Mouse (Mus musculus) heart, embryonic 11.5 days (tissue): ENCODE measurements around the gene Lcn2. TPM values are rescaled to one million over a fixed set of nuclear protein-coding genes. Genes with fewer than 3 reads are reported as not detected.

Experiments
- ATAC-seq: fragments of 200-750 bp; cut with Nextera tagmentation; replicated peaks from 2 replicates; pipeline ENCODE4 v1.8.0; 2017; ENCODE audit warnings: moderate library complexity; ENCODE audit not compliant: insufficient number of reproducible peaks, low FRiP score, low TSS enrichment
- H3K27ac ChIP-seq: fragments of 300-500 bp; sonication (generic); 2 replicates; pipeline ENCODE4 v1.5.1; 2014; ENCODE audit warnings: mild to moderate bottlenecking, low read depth, low read length
- H3K27me3 ChIP-seq: fragments of 300-500 bp; sonication (generic); 2 replicates; pipeline ENCODE4 v1.6.1; 2014; ENCODE audit warnings: mild to moderate bottlenecking, low read length, mixed read lengths; ENCODE audit not compliant: control insufficient read depth, insufficient read depth
- H3K36me3 ChIP-seq: fragments of 300-500 bp; sonication (generic); 2 replicates; pipeline ENCODE4 v1.6.1; 2014; ENCODE audit warnings: mild to moderate bottlenecking, low read length, moderate library complexity, mixed read lengths; ENCODE audit not compliant: control insufficient read depth, insufficient read depth
- H3K4me1 ChIP-seq: fragments of 300-500 bp; sonication (generic); 2 replicates; pipeline ENCODE4 v1.6.1; 2014; ENCODE audit warnings: low read length; ENCODE audit not compliant: control insufficient read depth, insufficient read depth
- H3K4me2 ChIP-seq: fragments of 300-500 bp; sonication (generic); 2 replicates; pipeline ENCODE4 v1.6.1; 2014; ENCODE audit warnings: mild to moderate bottlenecking, moderate library complexity
- H3K4me3 ChIP-seq: fragments of 300-500 bp; sonication (generic); 2 replicates; pipeline ENCODE4 v1.5.1; 2014; ENCODE audit warnings: low read depth, low read length
- H3K9ac ChIP-seq: fragments of 300-500 bp; sonication (generic); 2 replicates; pipeline ENCODE4 v1.6.1; 2014; ENCODE audit warnings: mild to moderate bottlenecking, low read depth, low read length, moderate library complexity
- H3K9me3 ChIP-seq: fragments of 300-500 bp; sonication (generic); replicated peaks from 2 replicates; pipeline ENCODE4 v1.6.1; 2016; ENCODE audit warnings: low read length; ENCODE audit not compliant: control insufficient read depth
- WGBS: fragments of 180-500 bp; shearing (Covaris S2); extraction: QIAGEN DNeasy Blood & Tissue Kit; methylation state at CpG from one replicate; pipeline ENCODE4 v1.1.7; 2014; ENCODE audit not compliant: insufficient replicate concordance; 5-methylcytosine and 5-hydroxymethylcytosine counted together
- polyA plus RNA-seq: library from polyadenylated mRNA; unstranded; fragments of >200 nt; fragmentation: Nextera tagmentation; extraction: Ambion mirVana; gene quantifications from 2 replicates; pipeline ENCODE4 v1.2.1, GENCODE M21; 2014

Gene Lcn2
- polyA plus RNA-seq, 1 experiment from 2014 or later: 1.1 TPM

- no peak overlapping the region for H3K27ac ChIP-seq
- peaks cover 15% of the 10 kb centered on the region for H3K4me1 ChIP-seq
- no peaks in the 10 kb centered on the region for H3K9me3 ChIP-seq
- H3K4me3 ChIP-seq: no peak overlapping the region
- no peak overlapping the region for H3K4me2 ChIP-seq
- no peak overlapping the region for H3K9ac ChIP-seq
- 84% methylated on average over 12 of the region's 12 CpGs for WGBS
- no peak for ATAC-seq
- no peaks in the 10 kb centered on the region for H3K27me3 ChIP-seq
- H3K36me3 ChIP-seq: peaks cover 37% of the 10 kb centered on the region
Measured at GRCm38 (mm10) chr2:32418430-32419151, 30.5 kb upstream of the Lcn2 start.

DNA sequence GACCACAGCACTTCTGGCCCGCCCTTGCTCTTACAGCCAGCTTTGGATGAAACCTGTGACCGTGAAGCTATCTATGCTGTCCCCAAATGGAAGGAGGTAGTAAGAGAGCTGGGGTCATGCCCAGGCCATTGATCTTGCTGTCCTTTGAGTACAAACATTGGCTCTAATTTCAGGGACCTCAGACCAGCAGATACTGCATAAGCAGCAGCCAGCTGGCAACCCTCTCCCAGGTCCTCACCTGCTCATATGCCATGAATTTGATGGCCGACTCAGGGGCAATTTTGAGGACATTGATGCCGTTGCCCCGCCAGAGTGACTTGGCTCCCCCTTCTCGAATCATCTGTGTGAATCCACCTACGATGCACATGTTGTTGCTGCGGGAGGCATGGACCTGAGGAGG is 29.4 kb upstream of the Lcn2 start:
- Histone ChIP-seq H3K9ac (no peak overlapping the region), H3K4me1 (peaks cover 4% of the 10 kb centered on the region), H3K27me3 (no peaks in the 10 kb centered on the region), H3K36me3 (peaks cover 37% of the 10 kb centered on the region), H3K27ac (no peak overlapping the region), H3K9me3 (no peaks in the 10 kb centered on the region), H3K4me3 (no peak overlapping the region), H3K4me2 (no peak overlapping the region)
- no peak for ATAC-seq
- 87% methylated on average over 8 of the region's 8 CpGs for WGBS

DNA sequence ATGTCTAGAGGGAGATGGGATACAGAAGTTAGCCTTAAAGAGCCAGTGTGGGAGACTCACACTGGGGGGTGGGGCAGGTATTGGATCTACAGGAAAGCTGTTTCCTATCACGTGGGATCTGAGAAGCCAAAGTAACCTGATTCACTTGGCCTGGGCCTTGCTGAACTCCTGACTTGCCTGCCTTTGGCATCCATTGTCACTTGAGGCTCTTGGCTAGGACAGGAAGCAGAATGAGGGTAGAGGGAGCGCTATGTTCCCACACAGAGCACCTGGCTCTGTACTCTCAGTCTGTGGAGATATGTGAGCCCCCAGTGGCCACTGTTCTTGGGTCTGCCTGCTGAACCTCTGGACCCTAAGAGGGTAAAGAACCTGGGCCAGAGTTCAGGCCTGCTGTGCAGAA is 28.5 kb upstream of the Lcn2 start:
- WGBS: 77% methylated on average over 2 of the region's 2 CpGs
- Histone ChIP-seq H3K9ac (no peak overlapping the region), H3K9me3 (no peaks in the 10 kb centered on the region), H3K27me3 (no peaks in the 10 kb centered on the region), H3K4me3 (no peak overlapping the region), H3K4me1 (no peaks in the 10 kb centered on the region; the same call in 1 of the 2 replicates), H3K36me3 (peaks cover 37% of the 10 kb centered on the region), H3K4me2 (no peak overlapping the region), H3K27ac (no peak overlapping the region)
- no peak for ATAC-seq

DNA sequence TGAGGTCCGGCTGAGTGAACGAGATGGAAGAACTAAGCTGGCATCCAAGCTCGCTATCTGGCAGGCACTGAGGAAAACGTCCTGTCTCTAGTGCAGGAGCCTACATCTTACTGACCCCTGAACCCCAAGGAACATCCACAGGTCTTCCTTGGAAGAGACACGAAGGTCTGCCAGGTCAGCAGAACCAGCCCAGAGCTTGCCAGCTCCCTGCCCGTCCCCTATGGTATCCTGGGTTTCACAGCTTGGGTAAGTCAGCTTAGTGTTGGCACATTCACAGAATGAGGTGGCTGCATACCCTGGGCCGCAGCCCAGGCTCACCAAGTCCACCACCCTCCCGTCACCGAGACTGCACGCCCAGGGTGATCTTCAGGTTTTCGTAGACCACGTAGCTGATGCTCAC is 27.7 kb upstream of the Lcn2 start:
- Histone ChIP-seq H3K4me3 (no peak overlapping the region), H3K4me2 (no peak overlapping the region), H3K27me3 (no peaks in the 10 kb centered on the region), H3K36me3 (peaks cover 33% of the 10 kb centered on the region), H3K9ac (no peak overlapping the region), H3K27ac (no peak overlapping the region), H3K4me1 (no peaks in the 10 kb centered on the region), H3K9me3 (no peaks in the 10 kb centered on the region)
- ATAC-seq: no peak
- 90% methylated on average over 12 of the region's 12 CpGs for WGBS

- Histone ChIP-seq H3K27me3 (no peaks in the 10 kb centered on the region), H3K4me3 (no peak overlapping the region), H3K4me1 (no peaks in the 10 kb centered on the region), H3K9me3 (no peaks in the 10 kb centered on the region), H3K27ac (no peak overlapping the region), H3K9ac (no peak overlapping the region), H3K4me2 (no peak overlapping the region), H3K36me3 (peaks cover 28% of the 10 kb centered on the region)
- ATAC-seq: no peak
- WGBS: 63% methylated on average over 5 of the region's 5 CpGs
Measured at GRCm38 (mm10) chr2:32413936-32414335, 25.9 kb upstream of the Lcn2 start.

GRCm38 (mm10) chr2:32412742-32413531 is 24.9 kb upstream of the Lcn2 start:
- no peaks in the 10 kb centered on the region for H3K9me3 ChIP-seq
- no peak overlapping the region for H3K27ac ChIP-seq
- H3K4me3 ChIP-seq: no peak overlapping the region
- no peak overlapping the region for H3K9ac ChIP-seq
- H3K27me3 ChIP-seq: no peaks in the 10 kb centered on the region
- WGBS: 83% methylated on average over 6 of the region's 6 CpGs
- H3K4me1 ChIP-seq: no peaks in the 10 kb centered on the region
- peaks cover 24% of the 10 kb centered on the region for H3K36me3 ChIP-seq
- no peak for ATAC-seq
- no peak overlapping the region for H3K4me2 ChIP-seq

GRCm38 (mm10) chr2:32411407-32411806 is 23.4 kb upstream of the Lcn2 start:
- no peaks in the 10 kb centered on the region for H3K9me3 ChIP-seq
- H3K9ac ChIP-seq: no peak overlapping the region
- H3K36me3 ChIP-seq: peaks cover 12% of the 10 kb centered on the region
- no peak overlapping the region for H3K4me3 ChIP-seq
- 77% methylated on average over 7 of the region's 7 CpGs for WGBS
- no peak for ATAC-seq
- no peak overlapping the region for H3K4me2 ChIP-seq
- H3K4me1 ChIP-seq: no peaks in the 10 kb centered on the region
- H3K27ac ChIP-seq: no peak overlapping the region
- H3K27me3 ChIP-seq: no peaks in the 10 kb centered on the region

DNA sequence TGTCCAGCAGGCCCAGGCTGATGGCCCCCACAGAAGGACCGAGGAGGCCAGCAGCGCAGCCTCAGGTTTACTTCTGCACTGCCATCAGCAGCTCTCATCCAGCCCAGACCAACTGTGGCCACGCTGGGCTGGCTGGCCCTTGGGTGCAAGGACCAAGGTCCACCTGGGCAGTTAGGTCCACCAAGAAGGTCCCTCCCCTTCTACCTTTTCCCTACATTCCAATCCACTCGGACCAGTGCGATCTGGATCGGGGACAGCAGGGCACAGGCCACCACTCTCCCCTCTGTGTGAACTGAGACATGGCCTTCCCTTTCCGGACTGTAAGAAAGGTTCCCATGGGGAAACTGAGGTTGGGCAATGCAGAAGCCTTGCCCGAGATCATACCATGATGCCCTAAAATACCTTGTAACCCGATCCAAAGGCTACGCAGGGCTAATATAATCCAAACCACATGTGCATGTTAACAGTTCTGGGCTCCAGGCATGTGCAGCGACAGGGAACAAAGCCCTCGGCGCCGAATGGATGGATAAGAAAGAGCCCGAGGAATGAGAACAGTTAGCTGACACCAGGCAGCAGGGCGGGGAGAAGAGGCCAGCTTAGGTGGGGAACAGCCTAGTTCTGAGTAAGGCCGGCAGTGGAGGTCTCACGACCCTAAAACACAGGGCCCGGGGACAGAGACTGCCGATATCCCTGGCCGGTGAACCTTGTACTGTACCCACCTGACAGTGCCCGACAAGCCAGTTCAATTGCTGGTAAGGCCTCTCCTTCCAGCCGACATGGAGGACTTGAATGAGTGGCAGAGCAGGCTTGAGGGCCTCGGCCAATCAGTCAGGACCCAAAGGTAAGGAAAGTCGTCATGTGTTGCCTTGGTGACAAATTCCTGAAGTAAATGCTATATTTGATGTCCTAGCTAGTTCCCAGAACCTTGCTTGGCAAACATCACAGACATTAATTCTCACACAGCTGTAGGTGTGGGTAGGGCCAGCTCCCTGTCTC is 20.7 kb upstream of the Lcn2 start:
- Histone ChIP-seq H3K9ac (no peak overlapping the region), H3K4me3 (no peak overlapping the region), H3K36me3 (no peaks in the 10 kb centered on the region), H3K9me3 (no peaks in the 10 kb centered on the region), H3K27me3 (no peaks in the 10 kb centered on the region), H3K4me1 (no peaks in the 10 kb centered on the region), H3K27ac (no peak overlapping the region), H3K4me2 (no peak overlapping the region)
- no peak for ATAC-seq
- 61% methylated on average over 25 of the region's 25 CpGs for WGBS
